Mouse (Mus musculus) cerebellum, postnatal 4 days (tissue): Measurements from ENCODE around the gene Tmem87a.

Experiments
- DNase-seq, 2 experiments: peaks; one replicate each; pipeline ENCODE4 v3.0.0; 2022; ENCODE audit warnings: low spot score in 2 of 2, mixed read lengths in 1 of 2

The Tmem87a gene

DNA sequence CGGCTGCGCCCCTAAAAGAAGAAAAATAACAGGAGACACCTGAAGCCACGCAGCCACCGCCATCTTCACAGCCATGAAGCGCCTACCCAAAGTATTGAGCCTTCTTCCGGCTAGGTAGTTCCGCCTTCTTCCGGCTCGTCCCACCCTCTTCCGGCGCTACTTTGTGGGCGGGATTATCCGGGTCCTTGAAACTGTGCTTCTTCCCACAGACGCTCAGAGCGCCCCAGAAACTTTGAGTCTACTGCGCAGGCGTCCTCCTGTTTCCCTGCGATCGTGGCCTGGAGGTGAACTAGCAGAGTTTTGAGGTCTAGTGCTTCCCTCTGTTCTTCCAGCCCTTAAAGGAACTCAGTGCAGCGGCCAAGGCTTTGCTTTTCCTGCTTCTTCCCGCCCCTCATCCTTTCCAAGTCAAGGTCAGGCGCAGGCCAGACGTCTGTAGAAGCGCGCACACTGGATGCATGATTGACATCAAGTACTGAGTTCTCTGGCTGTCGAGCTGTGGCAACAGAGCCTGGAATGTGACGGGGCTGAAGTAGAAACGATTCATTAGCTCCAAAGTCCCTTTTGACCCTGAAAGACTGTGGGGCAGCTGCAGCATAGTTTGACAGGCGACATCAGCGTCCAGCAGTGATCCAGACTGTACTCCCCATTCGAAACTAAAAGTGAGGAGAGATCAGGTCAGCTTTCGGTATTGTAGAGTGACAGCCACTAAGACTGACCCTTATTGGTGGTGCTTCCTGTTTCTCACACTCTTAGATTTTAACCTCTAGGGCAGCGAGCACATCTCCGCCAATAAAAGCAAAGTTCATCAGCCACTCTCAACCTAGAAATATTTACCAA, at the start of gene Tmem87a:
Tmem87a (minus strand) TSS at position 128 of the 837 bp plus-strand sequence.
- DNase-seq: peak; percentile 78 to 85

- DNase-seq: no peak
Observed at GRCm38 (mm10) chr2:120452600-120452999, 48.7 kb upstream of the Tmem87a start.

- no peak for DNase-seq
Observed at GRCm38 (mm10) chr2:120450724-120451123, 46.8 kb upstream of the Tmem87a start.

- no peak for DNase-seq
Observed at GRCm38 (mm10) chr2:120447306-120447705, 43.4 kb upstream of the Tmem87a start.

- no peak for DNase-seq
Observed at GRCm38 (mm10) chr2:120446373-120446772, 42.5 kb upstream of the Tmem87a start.

GRCm38 (mm10) chr2:120444486-120444885, 40.6 kb upstream of the Tmem87a start:
- no peak for DNase-seq

DNA sequence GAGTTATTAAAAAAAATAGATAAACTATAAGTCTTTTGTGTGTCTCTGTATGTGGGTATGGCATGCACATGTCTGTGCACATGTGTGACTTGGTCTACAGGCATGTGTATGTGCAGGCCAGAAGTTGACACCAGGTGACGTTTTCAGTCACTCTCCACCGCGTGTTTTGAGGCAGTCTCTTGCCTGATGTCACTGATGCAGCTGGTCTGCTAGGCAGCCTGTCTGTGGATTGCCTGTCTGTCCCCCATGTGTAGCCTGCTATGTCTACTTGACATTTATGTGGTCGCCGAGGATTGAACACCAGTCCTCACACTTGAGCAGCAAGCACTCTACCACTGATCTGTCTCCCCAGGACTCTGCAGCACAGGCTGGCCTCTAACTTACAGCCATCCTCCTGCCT, 20.5 kb upstream of the Tmem87a start:
- no peak for DNase-seq

DNA sequence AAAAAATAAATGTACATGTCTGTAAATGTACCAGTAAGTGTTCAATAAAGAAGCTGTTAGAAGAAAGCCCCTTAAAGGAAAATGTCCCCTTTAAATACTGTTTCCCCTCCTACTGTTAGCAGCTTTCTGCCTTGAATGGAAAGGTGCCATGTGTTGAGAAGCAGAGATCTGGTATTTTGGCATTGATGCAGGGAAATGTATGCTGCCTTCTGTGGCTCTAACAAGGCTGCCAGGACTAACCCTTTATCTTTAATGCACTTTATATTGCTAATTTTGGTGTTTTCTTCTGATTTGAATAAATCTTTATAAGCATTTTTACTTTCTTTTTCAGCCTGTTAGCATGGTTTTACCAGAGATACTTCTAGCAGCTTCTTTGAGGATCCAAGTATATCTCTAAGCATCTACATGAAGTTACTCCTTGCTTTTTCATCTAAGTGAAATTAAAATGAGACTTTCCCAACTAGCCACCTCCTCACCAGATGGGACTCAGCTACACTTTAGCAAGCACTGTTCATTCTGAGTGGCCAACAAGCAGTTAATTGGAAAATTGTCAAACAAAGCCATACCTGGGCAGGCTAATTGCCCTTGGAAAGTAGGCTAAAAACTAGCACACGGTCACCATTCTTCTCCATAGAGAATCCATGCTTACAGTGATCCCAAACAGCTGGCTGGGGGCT, 11.0 kb upstream of the Tmem87a start:
- no peak for DNase-seq

DNA sequence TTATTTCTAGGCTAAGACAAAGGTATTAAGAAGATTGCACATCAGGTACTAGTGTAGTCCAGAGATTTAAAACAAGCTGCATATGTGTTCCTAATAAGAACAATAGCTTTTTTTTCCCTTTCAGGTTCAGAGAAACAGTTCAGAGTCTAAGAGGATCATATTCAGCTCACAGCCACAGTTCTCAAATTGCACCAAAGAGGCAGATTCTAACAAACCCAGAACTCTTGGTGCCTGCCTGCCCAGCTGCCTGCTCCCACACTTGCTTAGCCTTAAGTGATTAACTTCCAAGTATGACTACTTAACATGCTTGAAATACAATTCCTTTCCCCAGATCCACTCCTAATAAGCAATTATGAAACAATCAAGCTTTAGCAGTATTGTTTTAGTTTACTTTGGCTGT, 10.2 kb upstream of the Tmem87a start:
- DNase-seq: no peak

DNA sequence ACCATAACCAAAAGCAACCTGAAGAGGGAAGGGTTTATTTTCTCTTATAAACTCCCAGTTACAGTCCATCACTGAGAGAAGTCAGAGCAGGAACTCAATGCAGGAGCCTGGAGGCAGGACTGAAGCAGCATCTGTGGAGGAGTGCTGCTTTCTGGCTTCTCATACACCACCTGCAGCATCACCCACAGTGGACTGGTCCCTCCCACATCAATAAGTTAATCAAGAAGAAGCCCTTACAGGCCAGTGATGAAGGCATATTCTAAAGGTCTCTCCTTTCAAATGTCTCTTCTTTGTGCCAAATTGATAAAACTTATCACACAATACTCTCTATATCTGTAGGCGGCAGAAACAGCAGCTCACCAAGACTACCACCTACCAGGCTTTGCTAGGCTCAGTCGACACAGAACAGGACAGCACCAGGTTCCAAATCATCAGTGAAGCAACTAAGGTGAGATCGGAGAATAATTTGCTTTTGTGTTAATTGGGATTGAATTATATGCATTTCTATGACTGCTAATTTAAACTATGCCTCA, 7.2 kb upstream of the Tmem87a start:
- no peak for DNase-seq

DNA sequence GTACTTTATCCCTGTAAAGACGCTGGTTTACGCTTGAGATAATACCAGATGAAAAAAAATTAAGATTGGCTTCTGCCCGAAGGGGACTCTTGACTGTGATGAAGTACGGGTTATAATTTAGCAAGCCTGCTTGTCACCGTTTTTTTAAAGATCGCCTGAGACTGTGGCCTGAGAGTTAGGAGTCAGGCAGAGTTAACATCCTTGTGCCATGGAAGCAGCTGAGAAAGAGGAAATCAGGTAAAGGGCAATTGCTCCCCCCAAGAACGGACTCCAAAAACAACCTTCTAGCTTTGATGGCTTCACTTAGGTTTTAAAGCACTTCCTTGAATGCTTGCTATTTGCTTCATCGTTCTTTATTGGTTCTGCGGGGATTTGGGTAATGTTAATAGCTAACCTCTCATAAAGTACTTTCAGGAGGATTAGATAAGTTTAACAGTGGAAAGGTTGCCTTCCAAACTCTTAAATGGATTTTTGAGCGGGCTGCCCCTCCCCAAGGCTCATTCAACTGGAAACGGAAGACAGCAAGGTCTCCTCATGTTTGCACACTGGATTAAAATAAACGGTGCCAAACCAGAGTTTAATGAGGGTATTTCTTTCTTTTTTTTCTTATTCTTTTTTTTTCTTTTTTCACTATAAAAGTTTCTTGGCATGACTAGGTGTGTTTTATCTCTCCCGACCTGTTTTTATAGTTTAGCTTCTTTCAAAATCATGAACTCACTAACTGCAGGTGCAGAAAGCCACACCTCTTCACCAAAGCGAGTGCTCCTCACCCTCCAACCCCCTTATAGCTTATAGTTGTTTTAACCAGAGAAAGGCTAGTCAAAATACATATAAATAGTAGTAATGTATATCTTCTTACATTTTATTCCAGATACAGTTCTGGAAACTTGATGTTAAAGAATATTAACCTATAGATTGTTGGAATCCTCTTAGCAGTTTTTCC, 1.2 kb upstream of the Tmem87a start:
- no peak for DNase-seq

DNA sequence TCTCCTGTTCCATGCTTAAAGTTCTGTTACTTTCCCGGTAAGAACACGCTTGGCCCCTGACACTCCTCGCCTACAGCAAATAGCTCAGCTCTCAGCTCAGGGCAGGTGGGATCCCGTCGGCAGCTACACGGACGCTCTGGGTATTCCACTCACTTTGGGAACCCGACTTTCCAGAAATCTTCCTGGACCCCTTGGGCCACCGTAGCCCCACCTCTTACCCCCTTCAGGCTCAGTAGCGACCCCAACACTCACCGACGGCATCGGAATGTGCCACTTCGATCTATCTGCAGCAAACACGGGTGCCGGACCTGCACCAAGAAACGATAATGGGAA, 294 bp downstream of the Tmem87a start, which contains the start of gene Ganc:
Ganc (plus strand) TSS at position 244 of the 333 bp plus-strand sequence.
- peak in 1 of 2 experiments; percentile 22 for DNase-seq

GRCm38 (mm10) chr2:120402813-120403212, 1.1 kb downstream of the Tmem87a start:
- DNase-seq: no peak

- DNase-seq: no peak
Observed at GRCm38 (mm10) chr2:120397951-120398350, 6.0 kb downstream of the Tmem87a start.

DNA sequence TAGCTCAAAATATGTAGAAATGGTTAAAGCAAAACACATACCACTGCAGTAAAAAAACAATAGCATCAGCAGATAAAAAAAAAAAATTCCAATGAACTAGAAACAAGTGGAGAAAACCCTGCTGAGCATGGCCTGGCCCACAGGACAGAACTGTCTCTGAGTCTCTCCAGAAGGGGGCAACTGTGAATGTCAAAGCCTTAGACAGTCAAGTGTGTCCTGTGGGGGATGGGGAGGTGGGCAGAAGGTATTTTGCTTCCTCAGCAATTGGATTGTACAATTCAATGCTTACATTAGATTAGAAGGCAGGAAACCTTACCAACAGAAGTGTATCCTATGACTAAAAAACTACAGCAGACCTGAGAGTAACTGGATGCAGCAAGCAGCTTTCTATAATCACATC, 11.5 kb downstream of the Tmem87a start:
- no peak for DNase-seq

GRCm38 (mm10) chr2:120390934-120391333, 13.0 kb downstream of the Tmem87a start:
- DNase-seq: no peak

DNA sequence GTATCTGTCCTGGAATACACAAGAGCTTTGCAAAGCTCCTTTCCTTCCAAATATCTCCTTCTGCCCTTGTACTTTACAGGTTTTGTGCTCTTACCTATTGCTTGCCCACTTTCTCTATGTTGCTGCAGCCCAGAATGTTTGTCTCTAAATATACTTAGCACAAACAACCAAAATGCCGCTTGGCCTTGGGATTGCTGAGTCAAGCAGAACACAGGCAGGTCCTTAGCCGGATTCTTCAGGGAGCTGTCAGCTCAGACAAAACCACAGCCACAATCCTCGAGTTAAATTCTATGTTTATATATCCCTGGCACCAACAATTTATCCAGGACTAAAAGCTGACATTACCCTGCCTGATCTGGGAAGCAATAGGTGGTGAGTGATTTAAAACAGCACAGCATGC, 14.5 kb downstream of the Tmem87a start:
- DNase-seq: no peak

GRCm38 (mm10) chr2:120387291-120387690, 16.6 kb downstream of the Tmem87a start:
- no peak for DNase-seq

DNA sequence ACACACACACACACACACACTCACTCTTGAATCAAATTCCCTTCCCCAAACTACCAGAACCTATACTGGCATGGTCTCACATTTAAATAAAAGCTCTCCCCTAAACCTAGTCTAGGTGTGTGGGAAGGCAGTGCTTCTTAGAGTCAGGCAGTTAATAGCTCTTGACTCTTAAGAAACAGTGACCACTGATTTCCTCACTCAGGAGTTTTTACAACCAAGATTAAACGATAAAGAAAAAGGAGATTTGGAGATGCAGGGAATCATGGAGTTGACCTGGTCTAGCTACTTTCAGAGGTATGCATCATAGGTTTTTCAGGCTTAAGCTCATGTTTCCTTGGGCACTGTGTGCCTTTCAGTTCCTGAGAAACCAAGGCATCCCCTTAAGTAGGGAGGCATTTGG, 17.6 kb downstream of the Tmem87a start:
- no peak for DNase-seq

GRCm38 (mm10) chr2:120373858-120374257, 30.1 kb downstream of the Tmem87a start:
- DNase-seq: no peak

GRCm38 (mm10) chr2:120367416-120368207, 36.3 kb downstream of the Tmem87a start:
- DNase-seq: no peak
